ENCODE assay signal across 20 mouse cellular contexts in genomic region chr9:35228671-35229070, GRCm38 (mm10).
"Had no signal": no experiment of that assay in that cellular context is flagged by ENCODE, and none has a peak within 500 bp of the region (broad histone marks: within the 10 kb centered on the region; RNA-seq: fewer than 3 reads in every experiment).

No protein-coding gene starts in this region.

- H3K9ac ChIP-seq: lung, embryonic 14.5 days; midbrain, embryonic 12.5 days; neural tube, embryonic 13.5 days; neural tube, embryonic 15.5 days; stomach, embryonic 15.5 days had no signal

- ATAC-seq: midbrain, embryonic 16.5 days had no signal

- H3K27me3 ChIP-seq: midbrain, embryonic 12.5 days; neural tube, embryonic 13.5 days; neural tube, embryonic 15.5 days; stomach, embryonic 15.5 days had no signal

- DNase-seq: lung, adult 18-20 months; lung, embryonic 14.5 days; lung, postnatal 10 days; lung, postnatal 4 days; midbrain, embryonic 14.5 days; retina, postnatal 1 day; right cerebral cortex, adult 18-20 months; right cerebral cortex, postnatal 25 days; right cerebral cortex, postnatal 4 days; thymus, adult 2 months; thymus, postnatal 25 days; thymus, postnatal 4 days had no signal

- H3K4me3 ChIP-seq: midbrain, embryonic 10.5 days; midbrain, embryonic 12.5 days; myocyte; neural tube, embryonic 13.5 days; neural tube, embryonic 15.5 days; stomach, embryonic 15.5 days had no signal

- H3K4me1 ChIP-seq: midbrain, embryonic 10.5 days; midbrain, embryonic 12.5 days; neural tube, embryonic 13.5 days; neural tube, embryonic 15.5 days; stomach, embryonic 15.5 days had no signal

- H3K9me3 ChIP-seq: midbrain, embryonic 10.5 days; midbrain, embryonic 12.5 days; neural tube, embryonic 13.5 days; neural tube, embryonic 15.5 days; stomach, embryonic 15.5 days had no signal

- H3K27ac ChIP-seq: midbrain, embryonic 10.5 days; midbrain, embryonic 12.5 days; neural tube, embryonic 13.5 days; neural tube, embryonic 15.5 days; stomach, embryonic 15.5 days; stomach, postnatal 0 days had no signal

- H3K4me2 ChIP-seq: lung, embryonic 14.5 days; midbrain, embryonic 12.5 days; neural tube, embryonic 13.5 days; neural tube, embryonic 15.5 days; stomach, embryonic 15.5 days had no signal

- H3K36me3 ChIP-seq: stomach, embryonic 15.5 days had no signal
